Mouse (Mus musculus) MEL (cell line): ENCODE data around the gene Sparc. TPM values are rescaled to one million over a fixed set of nuclear protein-coding genes. Genes with fewer than 3 reads are reported as not detected.

Source experiments
- DNase-seq: peaks from one replicate; pipeline ENCODE4 v3.0.0; 2011; ENCODE audit warnings: low read depth, low spot score
- H3K27ac ChIP-seq: 2 replicates; pipeline ENCODE4 v1.5.1; 2012; ENCODE audit warnings: low read depth, mild to moderate bottlenecking, control low read depth, low read length, moderate library complexity; ENCODE audit not compliant: control insufficient read depth
- H3K27me3 ChIP-seq, 2 experiments: fragments of 150-350 bp in 1 of 2; sonication (generic) in 1 of 2; 2 replicates each; pipeline ENCODE4 v1.6.1; 2012; ENCODE audit warnings: low read length in 2 of 2, mild to moderate bottlenecking in 2 of 2, improper control_type of control experiment in 1 of 2, moderate library complexity in 1 of 2; ENCODE audit not compliant: insufficient read depth in 2 of 2, control insufficient read depth in 1 of 2
- H3K36me3 ChIP-seq, 2 experiments: 2 replicates each; pipeline ENCODE4 v1.6.1; 2012 to 2014; ENCODE audit warnings: low read length in 2 of 2, improper control_type of control experiment in 1 of 2, inconsistent platforms in 1 of 2, mild to moderate bottlenecking in 1 of 2; ENCODE audit not compliant: insufficient read depth in 2 of 2, control insufficient read depth in 1 of 2
- H3K4me1 ChIP-seq, 2 experiments: fragments of 150-350 bp in 1 of 2; sonication (generic) in 1 of 2; 2 replicates each; pipeline ENCODE4 v1.6.1; 2012; ENCODE audit warnings: low read length in 2 of 2, improper control_type of control experiment in 1 of 2, mild to moderate bottlenecking in 1 of 2; ENCODE audit not compliant: insufficient read depth in 2 of 2, control insufficient read depth in 1 of 2
- H3K4me3 ChIP-seq, 2 experiments: fragments of 150-350 bp in 1 of 2; sonication (generic) in 1 of 2; 2 replicates each; pipeline ENCODE4 v1.5.1; 2012; ENCODE audit warnings: low read depth in 2 of 2, low read length in 2 of 2, mild to moderate bottlenecking in 2 of 2, moderate library complexity in 2 of 2, control low read depth in 1 of 2, improper control_type of control experiment in 1 of 2; ENCODE audit not compliant: control insufficient read depth in 1 of 2, insufficient read depth in 1 of 2
- H3K79me2 ChIP-seq: 2 replicates; pipeline ENCODE4 v1.6.1; 2012; ENCODE audit warnings: mild to moderate bottlenecking, low read length, moderate library complexity; ENCODE audit not compliant: control insufficient read depth, poor library complexity, insufficient read depth
- H3K9ac ChIP-seq: 2 replicates; pipeline ENCODE4 v1.6.1; 2012; ENCODE audit warnings: low read depth, mild to moderate bottlenecking, control low read depth, low read length, moderate library complexity; ENCODE audit not compliant: control insufficient read depth, poor library complexity, severe bottlenecking
- H3K9me3 ChIP-seq: fragments of 150-350 bp; sonication (generic); replicated peaks from 2 replicates; pipeline ENCODE4 v1.6.1; 2012; ENCODE audit warnings: mild to moderate bottlenecking, low read length, improper control_type of control experiment, moderate library complexity; ENCODE audit not compliant: insufficient read depth
- CHD1 ChIP-seq: IDR thresholded peaks from 2 replicates; pipeline ENCODE4 v1.6.1; 2012; ENCODE audit warnings: low read depth, mild to moderate bottlenecking, inconsistent platforms, low read length, improper control_type of control experiment
- CTCF ChIP-seq, 3 experiments: IDR thresholded peaks in 2 of 3; conservative IDR thresholded peaks in 1 of 3; 2 replicates each; pipeline ENCODE4 v1.5.1; 2011 to 2012; ENCODE audit warnings: low read length in 3 of 3, low read depth in 2 of 3, mild to moderate bottlenecking in 2 of 3, improper control_type of control experiment in 1 of 3, inconsistent platforms in 1 of 3, mixed read lengths in 1 of 3, moderate library complexity in 1 of 3; ENCODE audit not compliant: control insufficient read depth in 1 of 3, insufficient read depth in 1 of 3, poor library complexity in 1 of 3, severe bottlenecking in 1 of 3
- E2F4 ChIP-seq: IDR thresholded peaks from 2 replicates; pipeline ENCODE4 v1.6.1; 2011; ENCODE audit warnings: low read depth, low read length, improper control_type of control experiment, borderline replicate concordance
- ELF1 ChIP-seq: IDR thresholded peaks from 2 replicates; pipeline ENCODE4 v1.6.1; 2014; ENCODE audit warnings: low read depth, mild to moderate bottlenecking, inconsistent platforms, low read length, improper control_type of control experiment, moderate library complexity
- ETS1 ChIP-seq: IDR thresholded peaks from 2 replicates; pipeline ENCODE4 v1.6.1; 2012; ENCODE audit warnings: low read depth, mild to moderate bottlenecking, inconsistent platforms, low read length, improper control_type of control experiment, moderate library complexity
- GABPA ChIP-seq: IDR thresholded peaks from 2 replicates; pipeline ENCODE4 v1.6.1; 2012; ENCODE audit warnings: low read depth, mild to moderate bottlenecking, inconsistent platforms, low read length, improper control_type of control experiment, moderate library complexity
- HCFC1 ChIP-seq: IDR thresholded peaks from 2 replicates; pipeline ENCODE4 v1.6.1; 2012; ENCODE audit warnings: low read depth, mild to moderate bottlenecking, inconsistent platforms, low read length, improper control_type of control experiment, moderate library complexity
- KAT2A ChIP-seq: conservative IDR thresholded peaks from 2 replicates; pipeline ENCODE4 v1.6.1; 2012; ENCODE audit warnings: low read depth, low read length, improper control_type of control experiment, inconsistent platforms
- MEF2A ChIP-seq: IDR thresholded peaks from 2 replicates; pipeline ENCODE4 v1.6.1; 2014; ENCODE audit warnings: low read depth, mild to moderate bottlenecking, inconsistent platforms, low read length, improper control_type of control experiment; ENCODE audit not compliant: poor library complexity, insufficient replicate concordance, severe bottlenecking; ENCODE audit errors: extremely low read depth
- MYB ChIP-seq: IDR thresholded peaks from 2 replicates; pipeline ENCODE4 v1.6.1; 2011; ENCODE audit warnings: mild to moderate bottlenecking, low read depth, low read length, improper control_type of control experiment
- NRF1 ChIP-seq: IDR thresholded peaks from 2 replicates; pipeline ENCODE4 v1.6.1; 2014; ENCODE audit warnings: low read depth, mild to moderate bottlenecking, inconsistent platforms, low read length, improper control_type of control experiment, moderate library complexity; ENCODE audit not compliant: poor library complexity, insufficient read depth, severe bottlenecking
- POLR2A ChIP-seq, 2 experiments: IDR thresholded peaks; 2 replicates each; pipeline ENCODE4 v1.6.1; 2011 to 2012; ENCODE audit warnings: low read length in 2 of 2, mild to moderate bottlenecking in 2 of 2, control low read depth in 1 of 2, improper control_type of control experiment in 1 of 2, low read depth in 1 of 2, moderate library complexity in 1 of 2; ENCODE audit not compliant: control insufficient read depth in 1 of 2, insufficient read depth in 1 of 2, poor library complexity in 1 of 2
- RAD21 ChIP-seq: IDR thresholded peaks from 2 replicates; pipeline ENCODE4 v1.6.1; 2011; ENCODE audit warnings: mild to moderate bottlenecking, low read depth, low read length, improper control_type of control experiment
- UBTF ChIP-seq: IDR thresholded peaks from 2 replicates; pipeline ENCODE4 v1.6.1; 2012; ENCODE audit warnings: low read depth, mild to moderate bottlenecking, inconsistent platforms, low read length, improper control_type of control experiment, moderate library complexity, borderline replicate concordance; ENCODE audit not compliant: insufficient read depth
- USF2 ChIP-seq, 2 experiments: IDR thresholded peaks; 2 replicates each; pipeline ENCODE4 v1.6.1; 2011 to 2012; ENCODE audit warnings: improper control_type of control experiment in 2 of 2, low read length in 2 of 2, borderline replicate concordance in 1 of 2, inconsistent platforms in 1 of 2, low read depth in 1 of 2, mild to moderate bottlenecking in 1 of 2; ENCODE audit not compliant: insufficient read depth in 1 of 2
- ZC3H11A ChIP-seq: IDR thresholded peaks from 2 replicates; pipeline ENCODE4 v1.6.1; 2012; ENCODE audit warnings: low read depth, mild to moderate bottlenecking, inconsistent platforms, low read length, improper control_type of control experiment
- ZKSCAN1 ChIP-seq: IDR thresholded peaks from 2 replicates; pipeline ENCODE4 v1.6.1; 2012; ENCODE audit warnings: low read depth, mild to moderate bottlenecking, inconsistent platforms, low read length, improper control_type of control experiment, moderate library complexity
- ZMIZ1 ChIP-seq: IDR thresholded peaks from 2 replicates; pipeline ENCODE4 v1.6.1; 2012; ENCODE audit warnings: low read depth, mild to moderate bottlenecking, inconsistent platforms, low read length, improper control_type of control experiment, moderate library complexity
- polyA plus RNA-seq, 2 experiments: library from polyadenylated mRNA; stranded (reverse) in 1 of 2; unstranded in 1 of 2; fragments of >175 nt in 1 of 2; fragments of >200 nt in 1 of 2; gene quantifications; 2 replicates each; pipeline versions ENCODE4 v1.2.1 to v1.2.4; 2012; ENCODE audit warnings: low replicate concordance in 2 of 2, low read depth in 1 of 2; ENCODE audit not compliant: insufficient read length in 2 of 2, insufficient read depth in 1 of 2, missing spikeins in 1 of 2
- total RNA-seq: library from RNA; depleted of rRNA; stranded (reverse); fragments of 300-350 nt; gene quantifications from 2 replicates; pipeline ENCODE4 v1.2.3, GENCODE M21; 2012

The Sparc gene
- total and polyA plus RNA-seq, 3 experiments: not detected

DNA sequence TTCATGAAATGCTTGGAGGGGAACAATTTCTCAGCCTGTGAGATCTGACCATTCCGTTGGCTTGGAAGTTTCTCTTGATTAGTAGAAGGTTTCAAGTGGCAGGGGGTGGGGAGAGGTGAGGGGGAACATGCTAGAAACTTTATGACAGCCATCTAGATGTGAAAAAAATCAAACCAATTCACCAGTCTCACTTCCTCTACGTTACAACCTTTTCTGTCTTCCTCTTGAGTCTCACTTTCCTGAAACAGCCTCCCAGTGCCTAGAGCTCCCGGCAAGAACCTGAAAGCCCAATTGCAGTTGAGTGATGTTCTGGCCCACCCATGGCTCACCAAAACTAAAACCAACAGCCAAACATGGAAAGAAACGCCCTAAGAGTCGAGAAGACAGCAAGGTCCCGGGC, 28.4 kb downstream of the Sparc start:
- no peaks in the 10 kb centered on the region for H3K9me3 ChIP-seq
- TF ChIP-seq MEF2A (no peak), MYB (no peak), ZKSCAN1 (no peak), CHD1 (no peak), POLR2A (IDR thresholded peaks at IDR 0.05; ENCODE audit: control insufficient read depth in 1 of 2, insufficient read depth in 1 of 2, low read depth in 1 of 2, low read length in 2 of 2, poor library complexity in 1 of 2) (no peak), ELF1 (no peak), KAT2A (no peak), CTCF (IDR thresholded peaks at IDR 0.05 in 2 of 3, conservative IDR thresholded peaks at IDR 0.05 in 1 of 3; ENCODE audit: control insufficient read depth in 1 of 3, insufficient read depth in 1 of 3, low read depth in 2 of 3, low read length in 3 of 3, poor library complexity in 1 of 3, severe bottlenecking in 1 of 3) (no peak), GABPA (no peak), HCFC1 (no peak), ETS1 (no peak), E2F4 (no peak), ZC3H11A (no peak), ZMIZ1 (no peak)
- H3K27ac ChIP-seq: no peak overlapping the region
- no peaks in the 10 kb centered on the region for H3K36me3 ChIP-seq
- H3K4me1 ChIP-seq: no peaks in the 10 kb centered on the region
- DNase-seq: no peak
- no peaks in the 10 kb centered on the region for H3K79me2 ChIP-seq
- H3K9ac ChIP-seq: no peak overlapping the region
- peaks cover 0 to 5% of the 10 kb centered on the region in 2 experiments; a peak in 2 of 4 replicates for H3K27me3 ChIP-seq
- no peak overlapping the region for H3K4me3 ChIP-seq

- H3K36me3 ChIP-seq: no peaks in the 10 kb centered on the region
- H3K9me3 ChIP-seq: no peaks in the 10 kb centered on the region
- no peaks in the 10 kb centered on the region for H3K4me1 ChIP-seq
- no peak for DNase-seq
- no peak overlapping the region for H3K27ac ChIP-seq
- TF ChIP-seq RAD21 (no peak), CTCF (IDR thresholded peaks at IDR 0.05 in 2 of 3, conservative IDR thresholded peaks at IDR 0.05 in 1 of 3; ENCODE audit: control insufficient read depth in 1 of 3, insufficient read depth in 1 of 3, low read depth in 2 of 3, low read length in 3 of 3, poor library complexity in 1 of 3, severe bottlenecking in 1 of 3) (no peak), NRF1 (no peak), UBTF (no peak), USF2 (IDR thresholded peaks at IDR 0.05; ENCODE audit: borderline replicate concordance in 1 of 2, insufficient read depth in 1 of 2, low read depth in 1 of 2, low read length in 2 of 2) (no peak), HCFC1 (no peak), KAT2A (no peak), ETS1 (no peak)
- TF ChIP-seq, all 39 proteins: peak for 0
- no peak overlapping the region for H3K4me3 ChIP-seq
- H3K27me3 ChIP-seq: peaks cover 0 to 4% of the 10 kb centered on the region in 2 experiments; a peak in 1 of 4 replicates
- no peaks in the 10 kb centered on the region for H3K79me2 ChIP-seq
- no peak overlapping the region for H3K9ac ChIP-seq
Measured at GRCm38 (mm10) chr11:55392474-55392873, 30.5 kb downstream of the Sparc start.
